Mouse (Mus musculus) c-Kit-negative CD71-positive TER-119-positive erythroid progenitor cells, embryonic 14.5 days (primary cell): ENCODE measurements around the gene Carnmt1.
"Not testable (repeated sequence)": the region's sequence is repeated elsewhere in the genome, so short reads cannot be mapped to it uniquely, and the experiment has no call there.

ENCODE experiments used
- DNase-seq: peaks from one replicate; pipeline ENCODE4 v3.0.0-alpha.2; 2013; ENCODE audit warnings: low read depth, low spot score

Carnmt1 gene

GRCm38 (mm10) chr19:18713357-18713756 is 42.8 kb downstream of the Carnmt1 start:
- DNase-seq = not testable (repeated sequence)

- DNase-seq = no peak
Observed at GRCm38 (mm10) chr19:18716374-18716773, 45.8 kb downstream of the Carnmt1 start.

DNA sequence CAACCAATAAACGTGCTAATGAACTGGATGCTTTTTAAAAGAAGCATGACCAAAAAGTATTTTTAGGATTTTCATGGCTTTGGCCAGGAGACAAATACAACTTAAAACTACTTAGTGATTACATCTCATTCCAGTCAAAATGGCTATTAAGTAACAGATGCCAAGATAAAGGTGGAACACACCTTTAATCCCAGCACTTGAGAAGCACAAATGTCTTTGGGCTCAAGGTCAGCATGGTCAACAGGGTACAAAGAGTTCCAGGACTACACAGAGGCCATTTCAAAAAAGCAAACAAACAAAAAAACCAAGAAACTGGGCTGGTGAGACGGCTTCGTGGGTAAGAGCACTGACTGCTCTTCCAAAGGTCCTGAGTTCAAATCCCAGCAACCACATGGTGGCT is 49.8 kb downstream of the Carnmt1 start:
- DNase-seq = no peak

- no peak for DNase-seq
Observed at GRCm38 (mm10) chr19:18725186-18725585, 54.6 kb downstream of the Carnmt1 start.

DNA sequence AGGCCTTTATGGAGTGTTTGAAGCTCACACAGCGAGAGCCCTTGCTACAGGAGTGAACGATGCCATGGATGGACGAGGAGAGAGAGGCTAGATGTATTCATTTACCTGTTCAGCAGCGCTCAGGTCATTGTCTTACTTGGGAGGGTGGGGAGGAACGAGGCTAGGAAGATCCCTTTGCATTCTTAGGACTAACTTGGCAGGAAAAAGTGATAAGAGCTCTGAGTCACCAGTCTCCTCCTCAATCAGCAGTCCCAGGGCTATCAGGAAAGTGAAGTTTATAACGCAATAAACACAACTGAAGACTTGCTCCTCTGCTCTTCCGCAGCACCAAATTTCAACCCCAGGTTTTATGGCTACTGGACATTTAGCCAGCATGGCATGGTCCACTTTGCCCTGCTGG is 59.7 kb downstream of the Carnmt1 start:
- DNase-seq = no peak

DNA sequence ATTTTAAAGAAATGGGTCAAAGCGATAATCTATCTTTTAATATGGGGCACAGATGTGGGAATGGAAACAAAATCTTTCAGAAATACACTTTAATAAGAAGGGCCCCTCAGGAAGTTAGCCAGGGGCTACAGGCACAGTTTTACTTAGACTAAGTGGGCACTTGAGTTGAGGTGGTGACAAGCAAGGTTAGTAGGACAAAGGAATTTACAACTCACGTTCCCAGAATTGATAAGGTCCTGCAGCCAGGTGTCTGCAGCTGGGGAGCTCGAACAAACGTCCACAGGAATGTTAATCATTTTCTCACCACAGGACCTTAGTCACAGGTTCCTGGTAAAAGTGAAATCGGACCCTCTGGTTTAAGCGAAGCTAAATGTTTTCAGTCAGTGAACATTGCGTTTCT is 60.5 kb downstream of the Carnmt1 start:
- no peak for DNase-seq

- DNase-seq = no peak
Observed at GRCm38 (mm10) chr19:18735901-18736300, 65.3 kb downstream of the Carnmt1 start.

GRCm38 (mm10) chr19:18739146-18739545 is 68.6 kb downstream of the Carnmt1 start:
- DNase-seq = no peak

GRCm38 (mm10) chr19:18743946-18744345 is 73.4 kb downstream of the Carnmt1 start:
- no peak for DNase-seq

- DNase-seq = no peak
Observed at GRCm38 (mm10) chr19:18746576-18747340, 76.2 kb downstream of the Carnmt1 start.

GRCm38 (mm10) chr19:18747379-18747778 is 76.8 kb downstream of the Carnmt1 start:
- no peak for DNase-seq

GRCm38 (mm10) chr19:18749598-18750339 is 79.2 kb downstream of the Carnmt1 start, which contains the start of gene Trpm6:
Gene Trpm6 (plus strand): TSS chr19:18749983.
- no peak for DNase-seq
